Mouse (Mus musculus) ES-CJ7 (cell line): ENCODE data around the gene Stk11.
A peak's percentile ranks its signal among the peaks of the same experiment; 100 is the strongest.

Experiments
- DNase-seq: peaks from one replicate; pipeline ENCODE4 v3.0.0; 2011; ENCODE audit warnings: low read depth, low spot score

The Stk11 gene

GRCm38 (mm10) chr10:80115290-80115943 lies at the start of gene Stk11:
TSS of gene Stk11 (plus strand) at chr10:80115803.
- peak; percentile 100 for DNase-seq

- DNase-seq: no peak
Measured at GRCm38 (mm10) chr10:80069251-80069650, 46.4 kb upstream of the Stk11 start.

- DNase-seq: no peak
Measured at GRCm38 (mm10) chr10:80069948-80070450, 45.6 kb upstream of the Stk11 start.

- DNase-seq: no peak
Measured at GRCm38 (mm10) chr10:80070837-80071515, 44.6 kb upstream of the Stk11 start.

GRCm38 (mm10) chr10:80071516-80071900 lies 44.1 kb upstream of the Stk11 start:
- no peak for DNase-seq

- no peak for DNase-seq
Measured at GRCm38 (mm10) chr10:80072623-80073489, 42.7 kb upstream of the Stk11 start.

GRCm38 (mm10) chr10:80074813-80075601 lies 40.6 kb upstream of the Stk11 start:
- peak; percentile 86 for DNase-seq

- DNase-seq: no peak
Measured at GRCm38 (mm10) chr10:80075924-80076323, 39.7 kb upstream of the Stk11 start.

- DNase-seq: no peak
Measured at GRCm38 (mm10) chr10:80076386-80076785, 39.2 kb upstream of the Stk11 start.

- no peak for DNase-seq
Measured at GRCm38 (mm10) chr10:80077312-80077711, 38.3 kb upstream of the Stk11 start.

- DNase-seq: no peak
Measured at GRCm38 (mm10) chr10:80078366-80078765, 37.2 kb upstream of the Stk11 start.

- no peak for DNase-seq
Measured at GRCm38 (mm10) chr10:80080396-80081070, 35.1 kb upstream of the Stk11 start.

GRCm38 (mm10) chr10:80081075-80081474 lies 34.5 kb upstream of the Stk11 start:
- DNase-seq: no peak

- no peak for DNase-seq
Measured at GRCm38 (mm10) chr10:80084817-80085487, 30.7 kb upstream of the Stk11 start.

- no peak for DNase-seq
Measured at GRCm38 (mm10) chr10:80086847-80087246, 28.8 kb upstream of the Stk11 start.

- DNase-seq: no peak
Measured at GRCm38 (mm10) chr10:80087483-80087882, 28.1 kb upstream of the Stk11 start.

- peak; percentile 33 for DNase-seq
Measured at GRCm38 (mm10) chr10:80089146-80089545, 26.5 kb upstream of the Stk11 start.

- no peak for DNase-seq
Measured at GRCm38 (mm10) chr10:80091527-80091926, 24.1 kb upstream of the Stk11 start.

GRCm38 (mm10) chr10:80092690-80093089 lies 22.9 kb upstream of the Stk11 start:
- no peak for DNase-seq

GRCm38 (mm10) chr10:80094085-80094484 lies 21.5 kb upstream of the Stk11 start:
- no peak for DNase-seq
